Mouse (Mus musculus): ENCODE results near the gene Gm49721. TPM values are rescaled to one million over a fixed set of nuclear protein-coding genes. Genes with fewer than 3 reads are reported as not detected.
A peak's percentile ranks its signal among the peaks of the same experiment; 100 is the strongest.
"Not testable (repeated sequence)": the region's sequence is repeated elsewhere in the genome, so short reads cannot be mapped to it uniquely, and the experiment has no call there.

Gm49721 gene
- total RNA-seq, 2 experiments from 2014 or later: 0.13 to 0.45 TPM

- not testable (repeated sequence) for DNase-seq (ENCODE audit: low spot score in 2 of 2)
These were observed 91.0 kb downstream of the Gm49721 start for GRCm38 (mm10) chr17:7069561-7070240.

- peak in 1 of 2 experiments; percentile 38 for DNase-seq (ENCODE audit: low spot score in 2 of 2)
These were observed 95.8 kb downstream of the Gm49721 start for GRCm38 (mm10) chr17:7074494-7074893.

DNA sequence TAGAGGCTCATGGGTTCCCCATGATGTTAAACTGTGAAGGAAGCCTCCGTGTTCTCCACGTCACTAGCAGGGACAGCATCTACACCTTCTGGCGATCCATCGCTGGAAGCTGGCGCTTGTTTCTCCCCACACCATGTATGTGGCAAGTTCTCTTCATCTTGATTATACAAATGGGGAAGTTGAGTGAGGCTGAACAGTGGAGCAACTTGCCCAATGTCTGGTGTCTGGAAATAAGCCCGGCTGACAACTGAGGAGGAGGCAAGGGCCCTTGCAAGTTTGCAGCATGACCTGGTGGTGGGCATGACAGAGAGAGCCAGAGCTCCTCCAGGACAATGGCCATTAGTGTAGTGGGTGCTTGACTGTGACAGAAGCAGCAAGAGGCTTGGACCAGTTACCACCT, 96.8 kb downstream of the Gm49721 start:
- DNase-seq (ENCODE audit: low spot score in 2 of 2): not testable (repeated sequence)

GRCm38 (mm10) chr17:7079558-7079957, 100.9 kb downstream of the Gm49721 start:
- DNase-seq (ENCODE audit: low spot score in 2 of 2): peak; percentile 51 to 89

GRCm38 (mm10) chr17:7084523-7084922, 105.8 kb downstream of the Gm49721 start:
- DNase-seq (ENCODE audit: low spot score in 2 of 2): not testable (repeated sequence)

DNA sequence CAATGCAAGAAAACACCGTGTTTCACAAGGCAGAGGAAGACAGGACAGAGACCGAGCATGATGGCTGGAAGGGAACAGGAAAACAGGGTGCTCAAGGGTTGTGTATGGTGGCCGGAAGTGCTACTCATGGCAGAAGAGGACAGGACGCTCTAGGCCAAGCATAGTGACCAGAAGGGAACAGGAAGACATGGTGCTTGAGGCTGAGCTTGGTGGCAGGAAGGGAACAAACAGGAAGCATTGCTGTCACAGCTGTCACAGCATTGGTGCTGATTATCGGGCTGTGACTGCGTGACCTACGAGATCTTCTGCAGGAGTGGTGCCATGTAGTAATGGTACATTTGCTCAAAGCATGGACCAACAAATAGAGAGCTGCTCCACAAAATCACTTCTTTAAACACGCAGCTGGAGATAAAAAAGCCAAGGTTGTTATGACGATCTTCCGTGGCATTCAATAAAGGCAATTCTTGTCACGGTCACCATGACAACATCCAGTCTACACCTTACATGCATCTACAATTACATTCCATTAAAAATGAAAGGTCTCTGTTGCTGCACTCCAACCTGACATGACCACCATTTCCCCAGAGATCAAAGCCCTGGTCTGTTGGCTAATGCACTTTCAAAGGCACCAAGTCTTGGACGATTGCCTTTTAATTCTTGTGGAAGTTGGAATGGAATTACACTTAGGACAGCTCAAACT, 106.9 kb downstream of the Gm49721 start:
- DNase-seq (ENCODE audit: low spot score in 2 of 2): not testable (repeated sequence)

- not testable (repeated sequence) for DNase-seq (ENCODE audit: low spot score in 2 of 2)
These were observed 108.1 kb downstream of the Gm49721 start for GRCm38 (mm10) chr17:7086836-7087235.

Other genes with a start within 250 kb of the Gm49721 start
- gene Ezr, start 196.1 kb upstream of the Gm49721 start, total RNA-seq (2021): 10 to 100 TPM; 49.2 to 53.6 TPM
- gene Rsph3b, start 30.2 kb upstream of the Gm49721 start, total RNA-seq (2021): 10 to 100 TPM; 30.1 to 30.9 TPM
- gene Tagap1, start 17.7 kb upstream of the Gm49721 start, total RNA-seq (2021): 10 to 100 TPM; 28.3 to 29.3 TPM
- gene Rnaset2b, start 8.3 kb upstream of the Gm49721 start, total RNA-seq (2021): 10 to 100 TPM; 41.6 to 42.7 TPM
- 1 to 10 TPM in 1 of 2 experiments, under 1 TPM in 1; 0.96 to 1.6 TPM for gene Gm1604a, start 46.7 kb downstream of the Gm49721 start, total RNA-seq (2021)
- 10 to 100 TPM; 33.4 to 37.4 TPM for gene Rps6ka2, start 191.2 kb downstream of the Gm49721 start, total RNA-seq (2021)